Mouse (Mus musculus) liver, embryonic 12.5 days (tissue): ENCODE measurements at regions not wholly inside any gene's neighbourhood (a gene's known extent, or its start where the extent isn't known, plus 50 kb on each side); places are given as distances from the start of the nearest gene placed in this dataset.

Source experiments
- ATAC-seq: fragments of 200-750 bp; cut with Nextera tagmentation; 2 replicates; pipeline ENCODE4 v1.8.0; 2017; ENCODE audit warnings: moderate number of reproducible peaks, mild to moderate bottlenecking, moderate library complexity
- H3K27ac ChIP-seq: fragments of 300-500 bp; sonication (generic); 2 replicates; pipeline ENCODE4 v1.5.1; 2016; ENCODE audit warnings: mild to moderate bottlenecking
- H3K27me3 ChIP-seq: fragments of 300-500 bp; sonication (generic); replicated peaks from 2 replicates; pipeline ENCODE4 v1.6.1; 2016; ENCODE audit warnings: mild to moderate bottlenecking, moderate library complexity
- H3K36me3 ChIP-seq: fragments of 300-500 bp; sonication (generic); 2 replicates; pipeline ENCODE4 v1.6.1; 2016; ENCODE audit warnings: mild to moderate bottlenecking, moderate library complexity
- H3K4me1 ChIP-seq: fragments of 300-500 bp; sonication (generic); 2 replicates; pipeline ENCODE4 v1.6.1; 2016
- H3K4me2 ChIP-seq: fragments of 300-500 bp; sonication (generic); 2 replicates; pipeline ENCODE4 v1.6.1; 2016; ENCODE audit warnings: mild to moderate bottlenecking, moderate library complexity
- H3K4me3 ChIP-seq: fragments of 300-500 bp; sonication (generic); 2 replicates; pipeline ENCODE4 v1.5.1; 2016; ENCODE audit warnings: mild to moderate bottlenecking, moderate library complexity
- H3K9ac ChIP-seq: fragments of 300-500 bp; sonication (generic); 2 replicates; pipeline ENCODE4 v1.6.1; 2016; ENCODE audit warnings: mild to moderate bottlenecking, moderate library complexity
- H3K9me3 ChIP-seq: fragments of 300-500 bp; sonication (generic); replicated peaks from 2 replicates; pipeline ENCODE4 v1.6.1; 2016; ENCODE audit warnings: mild to moderate bottlenecking, moderate library complexity
- WGBS: fragments of 180-500 bp; shearing (Covaris S2); methylation state at CpG from one replicate; pipeline ENCODE4 v1.1.7; 2016; ENCODE audit not compliant: insufficient replicate concordance; 5-methylcytosine and 5-hydroxymethylcytosine counted together

DNA sequence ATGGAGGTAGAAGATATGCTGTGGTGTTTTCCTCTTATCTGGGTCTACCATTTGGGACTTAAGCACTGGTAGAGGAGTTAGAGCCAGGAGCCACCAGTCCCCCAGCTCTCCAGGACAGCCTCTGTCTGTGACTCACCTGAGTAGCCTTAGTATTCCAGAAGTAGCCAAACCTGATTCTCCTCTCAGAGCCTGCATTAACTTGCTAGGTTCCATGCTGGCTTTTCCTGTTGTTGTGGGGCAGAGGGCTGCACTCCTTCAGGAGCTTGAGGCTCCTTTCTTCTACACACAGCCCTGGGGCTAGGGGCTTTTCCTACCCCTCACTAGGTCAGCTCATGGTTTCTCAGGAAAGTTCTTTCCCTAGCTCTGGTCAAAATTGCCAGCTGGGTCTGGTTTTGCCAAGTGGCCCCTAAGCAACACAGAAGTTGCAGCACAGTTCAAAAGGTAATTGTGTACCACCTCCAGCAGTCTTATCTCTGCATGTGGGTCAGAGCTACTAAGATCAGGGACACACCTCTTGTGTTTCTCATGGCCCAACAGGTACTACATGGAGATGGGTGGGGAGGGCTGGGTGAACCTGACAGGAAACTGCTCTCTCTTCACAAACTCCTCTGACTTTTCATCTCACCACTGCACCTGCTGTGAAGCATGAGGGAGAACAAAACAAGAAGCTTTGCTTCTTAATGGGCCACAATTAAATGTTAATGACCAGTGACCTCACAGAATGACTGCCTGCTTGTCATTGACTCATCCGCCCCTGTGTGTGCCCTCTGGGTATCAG is 129.7 kb upstream of the Shh start:
- Histone ChIP-seq H3K27me3 (no peaks in the 10 kb centered on the region), H3K36me3 (no peaks in the 10 kb centered on the region), H3K4me3 (no peak overlapping the region), H3K4me2 (no peak overlapping the region), H3K27ac (no peak overlapping the region), H3K9ac (no peak overlapping the region), H3K9me3 (0 out of 2 replicates have a peak, but pooled peaks cover 8% of the 10 kb centered on the region), H3K4me1 (no peaks in the 10 kb centered on the region)
- 60% methylated on average over 1 of the region's 1 CpGs for WGBS
- no peak for ATAC-seq

DNA sequence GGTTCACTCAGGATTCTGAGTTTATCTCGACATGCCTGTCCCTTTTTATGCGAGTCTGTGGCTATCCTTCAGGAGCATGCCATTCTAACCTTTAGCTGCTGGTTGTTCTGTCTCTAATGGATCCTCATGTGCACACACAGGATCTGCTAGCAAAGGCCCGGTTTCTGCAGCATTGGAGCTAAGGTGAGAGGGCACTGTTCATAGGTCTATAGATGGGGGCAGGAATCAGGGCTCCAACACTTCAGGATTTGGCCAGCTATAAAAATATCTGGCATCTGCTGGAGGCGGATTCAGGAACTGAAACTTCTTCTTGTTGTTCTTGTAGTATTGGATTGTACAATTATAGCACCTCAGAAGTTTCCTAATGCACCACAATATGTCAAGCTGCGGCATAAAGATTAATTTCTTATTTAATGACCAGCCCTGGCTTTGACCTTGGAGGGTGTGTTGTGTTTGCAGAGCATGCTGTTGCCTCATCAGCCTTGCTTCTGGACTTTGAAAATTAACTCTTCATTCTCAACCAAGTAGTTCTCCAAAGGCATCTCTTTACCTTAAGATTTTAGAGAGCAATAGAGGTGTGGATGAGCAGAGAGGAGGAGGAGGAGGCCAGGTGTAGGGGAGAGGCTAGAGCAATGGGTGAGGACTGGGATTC is 104.4 kb upstream of the Shh start:
- H3K9me3 ChIP-seq, result no peaks in the 10 kb centered on the region
- H3K9ac ChIP-seq, result no peak overlapping the region
- no peak for ATAC-seq
- no peak overlapping the region for H3K27ac ChIP-seq
- WGBS, result 61% methylated on average over 5 of the region's 5 CpGs
- H3K36me3 ChIP-seq, result no peaks in the 10 kb centered on the region
- H3K4me3 ChIP-seq, result no peak overlapping the region
- H3K4me2 ChIP-seq, result no peak overlapping the region
- no peaks in the 10 kb centered on the region for H3K4me1 ChIP-seq
- H3K27me3 ChIP-seq, result no peaks in the 10 kb centered on the region

- no peak overlapping the region for H3K4me3 ChIP-seq
- H3K36me3 ChIP-seq, result no peaks in the 10 kb centered on the region
- ATAC-seq, result no peak
Observed at GRCm38 (mm10) chr5:28568417-28568816, 101.4 kb upstream of the Shh start.

GRCm38 (mm10) chr5:28567341-28567905 is 100.4 kb upstream of the Shh start:
- Histone ChIP-seq H3K36me3 (no peaks in the 10 kb centered on the region), H3K27ac (no peak overlapping the region), H3K4me2 (no peak overlapping the region), H3K9me3 (no peaks in the 10 kb centered on the region), H3K4me3 (no peak overlapping the region), H3K27me3 (no peaks in the 10 kb centered on the region), H3K9ac (no peak overlapping the region), H3K4me1 (no peaks in the 10 kb centered on the region)
- no peak for ATAC-seq
- WGBS, result 67% methylated on average over 5 of the region's 5 CpGs

More at GRCm38 (mm10) chr5:28568417-28568816, 101.4 kb upstream of the Shh start:
- Histone ChIP-seq H3K27ac (no peak overlapping the region), H3K27me3 (no peaks in the 10 kb centered on the region), H3K9ac (no peak overlapping the region), H3K4me2 (no peak overlapping the region), H3K9me3 (no peaks in the 10 kb centered on the region), H3K4me1 (no peaks in the 10 kb centered on the region)

GRCm38 (mm10) chr5:28563401-28563800 is 96.3 kb upstream of the Shh start:
- Histone ChIP-seq H3K9me3 (no peaks in the 10 kb centered on the region), H3K4me1 (no peaks in the 10 kb centered on the region), H3K27me3 (no peaks in the 10 kb centered on the region), H3K9ac (no peak overlapping the region), H3K4me2 (no peak overlapping the region), H3K4me3 (no peak overlapping the region), H3K27ac (no peak overlapping the region), H3K36me3 (no peaks in the 10 kb centered on the region)
- peak; percentile 35; the same call in 1 of the 2 replicates for ATAC-seq
- 27% methylated on average over 3 of the region's 3 CpGs for WGBS

- Histone ChIP-seq H3K4me2 (no peak overlapping the region), H3K4me3 (no peak overlapping the region), H3K4me1 (no peaks in the 10 kb centered on the region), H3K9ac (no peak overlapping the region), H3K36me3 (no peaks in the 10 kb centered on the region), H3K27me3 (no peaks in the 10 kb centered on the region), H3K9me3 (no peaks in the 10 kb centered on the region), H3K27ac (no peak overlapping the region)
- WGBS, result 48% methylated on average over 1 of the region's 1 CpGs
- no peak for ATAC-seq
Observed at GRCm38 (mm10) chr5:28562917-28563316, 95.9 kb upstream of the Shh start.

- 78% methylated on average over 2 of the region's 2 CpGs for WGBS
- H3K27me3 ChIP-seq, result no peaks in the 10 kb centered on the region
- H3K4me2 ChIP-seq, result no peak overlapping the region
- H3K4me1 ChIP-seq, result no peaks in the 10 kb centered on the region
- H3K9me3 ChIP-seq, result no peaks in the 10 kb centered on the region
- no peak overlapping the region for H3K27ac ChIP-seq
- H3K4me3 ChIP-seq, result no peak overlapping the region
- no peak overlapping the region for H3K9ac ChIP-seq
- H3K36me3 ChIP-seq, result no peaks in the 10 kb centered on the region
- ATAC-seq, result no peak
Observed at GRCm38 (mm10) chr5:28553543-28553942, 86.5 kb upstream of the Shh start.

- no peaks in the 10 kb centered on the region for H3K4me1 ChIP-seq
- H3K4me3 ChIP-seq, result no peak overlapping the region
- H3K27ac ChIP-seq, result no peak overlapping the region
- ATAC-seq, result no peak
- no peaks in the 10 kb centered on the region for H3K36me3 ChIP-seq
- H3K4me2 ChIP-seq, result no peak overlapping the region
- WGBS, result 43% methylated on average over 6 of the region's 6 CpGs
- no peak overlapping the region for H3K9ac ChIP-seq
- no peaks in the 10 kb centered on the region for H3K27me3 ChIP-seq
- no peaks in the 10 kb centered on the region for H3K9me3 ChIP-seq
Observed at GRCm38 (mm10) chr5:28530202-28530855, 63.3 kb upstream of the Shh start.

- Histone ChIP-seq H3K9ac (no peak overlapping the region), H3K9me3 (no peaks in the 10 kb centered on the region), H3K27me3 (no peaks in the 10 kb centered on the region), H3K27ac (no peak overlapping the region), H3K4me2 (no peak overlapping the region), H3K4me1 (no peaks in the 10 kb centered on the region), H3K36me3 (no peaks in the 10 kb centered on the region), H3K4me3 (no peak overlapping the region)
- WGBS, result 73% methylated on average over 3 of the region's 3 CpGs
- no peak for ATAC-seq
Observed at GRCm38 (mm10) chr5:28526435-28526834, 59.4 kb upstream of the Shh start.

GRCm38 (mm10) chr5:28520800-28521707 is 54.0 kb upstream of the Shh start:
- no peak overlapping the region for H3K4me2 ChIP-seq
- H3K9me3 ChIP-seq, result no peaks in the 10 kb centered on the region
- no peak overlapping the region for H3K27ac ChIP-seq
- H3K4me3 ChIP-seq, result no peak overlapping the region
- no peak for ATAC-seq
- no peaks in the 10 kb centered on the region for H3K36me3 ChIP-seq
- H3K27me3 ChIP-seq, result no peaks in the 10 kb centered on the region
- WGBS, result 49% methylated on average over 9 of the region's 9 CpGs
- no peak overlapping the region for H3K9ac ChIP-seq
- no peaks in the 10 kb centered on the region for H3K4me1 ChIP-seq

DNA sequence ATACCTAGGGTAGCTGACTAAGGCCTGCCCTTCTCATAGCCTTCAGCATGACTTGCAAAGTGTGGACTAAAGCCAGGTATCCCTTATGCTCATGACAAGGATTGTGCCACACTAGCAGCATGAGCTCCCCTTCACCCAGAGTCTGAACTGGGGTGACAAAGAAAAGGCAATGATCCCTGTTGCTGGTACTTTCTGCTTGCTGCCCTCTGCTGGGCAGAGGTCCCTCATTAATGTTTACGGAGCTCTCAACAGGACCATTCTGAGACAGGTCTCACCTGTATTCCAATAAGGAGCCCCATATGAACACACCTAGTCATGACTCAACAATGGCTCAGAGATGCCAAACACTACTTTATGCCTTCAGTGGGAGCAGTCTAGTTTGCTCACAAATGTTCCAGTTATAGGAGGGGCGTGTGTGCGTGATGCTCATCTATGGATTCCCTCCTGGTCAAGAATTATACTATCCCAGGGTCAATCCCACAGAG is 52.0 kb upstream of the Shh start:
- H3K27ac ChIP-seq, result no peak overlapping the region
- no peaks in the 10 kb centered on the region for H3K27me3 ChIP-seq
- WGBS, result 75% methylated on average over 3 of the region's 3 CpGs
- no peaks in the 10 kb centered on the region for H3K36me3 ChIP-seq
- ATAC-seq, result no peak
- H3K4me2 ChIP-seq, result no peak overlapping the region
- H3K9ac ChIP-seq, result no peak overlapping the region
- no peaks in the 10 kb centered on the region for H3K9me3 ChIP-seq
- H3K4me1 ChIP-seq, result no peaks in the 10 kb centered on the region
- no peak overlapping the region for H3K4me3 ChIP-seq
